Mouse (Mus musculus) v-Abl transformed pro-B cells (cell line): ENCODE results near the gene D130052B06Rik.

Experiments
- in situ Hi-C, 2 experiments: fragments of 400-800 bp; cut with MboI; formaldehyde crosslinking; loops; one replicate each; pipeline ENCODE4 v1.15.1; 2025; ENCODE audit not compliant: unreplicated experiment in 2 of 2

D130052B06Rik gene

GRCm38 (mm10) chr11:33660016-33660913 is 61.2 kb downstream of the D130052B06Rik start:
- in situ Hi-C loops, result no loop called here

DNA sequence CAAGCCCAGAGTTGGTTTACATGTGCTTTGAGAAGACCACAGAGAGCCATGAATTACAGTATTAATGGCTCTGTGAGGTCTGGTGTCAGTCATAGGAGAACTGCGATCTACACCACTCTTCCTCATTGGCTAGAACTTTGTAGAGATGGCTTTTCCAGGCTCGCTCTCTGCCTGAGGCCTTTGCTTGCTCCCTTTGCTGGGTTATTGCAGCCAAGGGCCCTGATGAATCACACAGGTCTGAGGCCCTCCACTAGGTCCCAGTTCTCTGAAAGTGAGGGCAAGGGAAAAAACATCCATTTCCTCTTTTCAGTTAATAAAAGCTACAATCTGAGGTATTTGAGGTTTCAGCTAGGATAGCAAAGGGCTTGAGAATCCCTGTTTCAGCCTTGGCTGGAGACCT is 64.5 kb downstream of the D130052B06Rik start:
- in situ Hi-C loops, result no loop called here

DNA sequence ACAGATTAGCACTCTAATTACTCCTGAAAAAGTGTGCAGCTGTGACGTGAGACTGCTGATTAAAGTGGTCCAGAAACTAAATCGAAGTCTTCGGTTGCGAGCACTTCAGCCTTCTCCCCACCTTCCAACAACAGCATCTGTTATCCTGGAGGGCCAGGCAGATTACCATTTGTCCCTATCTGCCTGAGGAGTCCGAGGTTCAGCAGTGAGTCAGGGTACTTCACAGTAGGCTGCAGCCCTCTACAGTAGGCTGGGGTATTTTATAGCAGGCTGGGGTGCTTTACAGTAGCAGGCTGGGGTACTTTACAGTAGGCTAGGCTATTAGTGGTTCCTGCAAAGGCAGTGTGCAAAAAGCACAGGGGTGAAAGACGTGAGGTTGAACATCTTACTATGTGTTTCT is 69.3 kb downstream of the D130052B06Rik start:
- in situ Hi-C loops, result no loop called here

GRCm38 (mm10) chr11:33670105-33670965 is 71.2 kb downstream of the D130052B06Rik start:
- in situ Hi-C loops, result no loop called here
